Mouse (Mus musculus): ENCODE results near the gene Zranb1. TPM values are rescaled to one million over a fixed set of nuclear protein-coding genes. Genes with fewer than 3 reads are reported as not detected.

Zranb1 gene
- 10 to 100 TPM; 35.8 to 36.4 TPM for total RNA-seq (2021)
- long read RNA-seq, experiment 1, full-length matches to known transcripts, result 14 of 24 reads
- long read RNA-seq, experiment 1, partial matches to known transcripts, result 4 of 24 reads
- long read RNA-seq, experiment 1, other reads (novel, unspliced or antisense), result 6 of 24 reads
- long read RNA-seq, experiment 2, full-length matches to known transcripts, result 4 of 15 reads
- long read RNA-seq, experiment 2, partial matches to known transcripts, result 5 of 15 reads
- long read RNA-seq, experiment 2, other reads (novel, unspliced or antisense), result 6 of 15 reads

DNA sequence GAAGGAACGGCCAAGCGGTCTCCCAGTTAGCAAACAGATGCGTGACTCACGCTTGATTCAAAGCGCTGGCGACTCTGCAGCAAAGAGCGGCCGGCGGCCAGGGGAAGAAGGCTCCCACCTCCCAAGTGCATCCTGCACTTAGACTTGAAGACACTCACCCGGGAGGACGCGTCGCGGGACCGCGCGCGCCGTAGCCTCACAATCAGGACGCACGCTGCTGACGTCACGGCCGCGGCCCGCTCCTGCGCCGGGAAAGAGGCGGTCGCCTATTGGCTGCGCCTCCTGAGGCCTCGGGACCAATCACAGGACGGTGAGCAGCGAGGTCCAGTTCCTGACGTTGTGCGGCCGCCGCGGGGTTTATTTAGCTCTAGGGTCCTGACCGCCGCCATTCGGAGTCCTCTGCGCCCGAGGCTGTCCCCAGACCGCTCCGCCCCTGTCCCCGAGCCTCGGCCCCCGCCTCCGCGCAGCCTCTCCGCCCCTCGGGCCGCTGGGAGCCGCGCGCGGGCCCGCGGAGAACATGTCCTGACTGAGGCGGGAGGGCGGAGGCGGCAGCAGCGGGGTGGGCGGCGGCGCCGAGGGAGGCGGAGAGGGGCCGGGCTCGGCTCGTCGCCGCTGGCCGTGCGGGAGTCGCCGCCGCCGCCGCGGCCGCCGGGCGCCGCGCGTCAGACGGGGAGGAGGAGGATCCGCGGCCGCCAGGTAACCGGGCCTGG is at the start of gene Zranb1:
TSS of gene Zranb1 (plus strand) at position 293 of the 710 bp plus-strand sequence.
- peak; percentile 98 to 99 for DNase-seq

GRCm38 (mm10) chr7:132882343-132882742 is 48.6 kb upstream of the Zranb1 start:
- DNase-seq, result no peak

DNA sequence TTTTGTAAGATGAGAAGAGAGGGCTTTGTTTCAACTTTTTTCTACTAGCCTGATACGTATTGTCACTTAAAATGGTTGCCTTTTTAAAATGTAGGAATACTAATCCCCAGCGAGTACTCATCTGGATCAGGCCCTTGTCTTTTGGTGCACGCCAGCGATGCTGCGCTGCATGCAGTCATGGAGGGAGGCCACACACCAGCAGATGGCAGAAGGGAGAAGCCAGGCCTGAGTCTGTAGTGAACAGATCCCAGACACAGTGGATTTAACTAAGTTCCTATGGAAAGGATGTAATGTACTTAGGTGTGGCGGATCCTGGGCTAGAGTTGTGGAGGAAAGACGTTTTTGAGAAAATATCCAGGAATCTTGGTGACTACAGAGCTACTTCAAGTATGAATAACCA is 46.9 kb upstream of the Zranb1 start:
- no peak for DNase-seq

GRCm38 (mm10) chr7:132887019-132887804 is 43.7 kb upstream of the Zranb1 start:
- no peak for DNase-seq

DNA sequence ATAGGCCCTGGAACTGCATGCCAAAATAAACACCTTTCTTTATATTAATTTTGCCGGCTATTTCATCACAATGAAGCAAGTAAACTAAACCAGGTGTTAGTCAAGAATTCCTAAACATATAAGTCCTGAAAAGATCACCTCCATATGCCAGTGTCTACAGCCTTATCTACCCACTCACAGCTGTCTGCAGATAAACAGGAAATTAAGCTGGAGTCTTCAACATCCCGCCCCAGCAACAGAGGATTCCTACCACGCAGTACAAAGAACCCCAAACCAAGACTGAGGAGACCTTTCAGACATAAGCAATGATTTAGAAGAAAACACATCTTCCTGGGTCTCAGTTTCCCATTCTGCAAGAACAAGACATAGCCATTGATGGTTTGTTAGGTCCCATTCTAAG is 42.9 kb upstream of the Zranb1 start:
- no peak for DNase-seq

- DNase-seq, result no peak
Measured at GRCm38 (mm10) chr7:132888518-132889249, 42.3 kb upstream of the Zranb1 start.

- no peak for DNase-seq
Measured at GRCm38 (mm10) chr7:132889691-132890090, 41.3 kb upstream of the Zranb1 start.

DNA sequence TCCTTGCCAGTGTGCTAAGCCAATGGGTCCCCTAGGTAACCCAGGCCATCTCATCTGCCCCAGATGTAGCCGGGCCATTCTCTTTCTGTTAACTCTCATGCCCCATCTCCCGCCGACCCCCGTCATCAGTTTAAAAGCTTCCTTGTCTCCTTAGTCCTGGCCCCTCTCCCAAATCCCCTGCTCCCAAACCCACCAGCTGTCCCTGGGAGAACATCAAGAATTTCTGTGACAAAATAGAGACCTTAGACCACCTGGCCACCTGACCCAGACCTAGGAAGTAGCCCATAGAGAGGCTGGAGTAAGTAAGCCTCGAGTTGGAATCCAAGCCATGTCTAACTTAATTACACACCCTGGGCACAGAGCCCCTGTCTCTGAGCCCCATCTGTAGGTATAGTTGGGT is 40.7 kb upstream of the Zranb1 start:
- no peak for DNase-seq

- DNase-seq, result peak; percentile 44 to 47
Measured at GRCm38 (mm10) chr7:132891561-132892310, 39.2 kb upstream of the Zranb1 start.

- no peak for DNase-seq
Measured at GRCm38 (mm10) chr7:132892311-132892661, 38.7 kb upstream of the Zranb1 start.

DNA sequence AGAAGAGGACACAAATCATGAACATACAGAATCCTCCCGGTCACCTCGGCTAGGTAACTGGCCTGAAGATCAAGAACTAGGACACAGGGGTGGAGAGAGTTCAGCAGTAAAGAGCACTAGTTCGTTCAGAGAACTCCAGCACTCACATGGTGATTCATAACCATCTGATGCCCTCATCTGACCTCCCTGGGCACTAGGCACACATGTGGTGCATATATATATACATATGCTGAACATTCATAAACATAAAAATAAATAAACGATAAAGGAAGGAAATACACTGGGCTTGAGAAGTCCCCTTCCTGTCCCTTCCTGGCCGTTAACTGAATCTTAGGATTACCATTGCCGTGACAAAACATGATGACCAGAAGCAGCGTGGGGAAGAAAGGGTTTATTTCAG is 38.1 kb upstream of the Zranb1 start:
- DNase-seq, result no peak

GRCm38 (mm10) chr7:132893336-132893735 is 37.6 kb upstream of the Zranb1 start:
- DNase-seq, result no peak

DNA sequence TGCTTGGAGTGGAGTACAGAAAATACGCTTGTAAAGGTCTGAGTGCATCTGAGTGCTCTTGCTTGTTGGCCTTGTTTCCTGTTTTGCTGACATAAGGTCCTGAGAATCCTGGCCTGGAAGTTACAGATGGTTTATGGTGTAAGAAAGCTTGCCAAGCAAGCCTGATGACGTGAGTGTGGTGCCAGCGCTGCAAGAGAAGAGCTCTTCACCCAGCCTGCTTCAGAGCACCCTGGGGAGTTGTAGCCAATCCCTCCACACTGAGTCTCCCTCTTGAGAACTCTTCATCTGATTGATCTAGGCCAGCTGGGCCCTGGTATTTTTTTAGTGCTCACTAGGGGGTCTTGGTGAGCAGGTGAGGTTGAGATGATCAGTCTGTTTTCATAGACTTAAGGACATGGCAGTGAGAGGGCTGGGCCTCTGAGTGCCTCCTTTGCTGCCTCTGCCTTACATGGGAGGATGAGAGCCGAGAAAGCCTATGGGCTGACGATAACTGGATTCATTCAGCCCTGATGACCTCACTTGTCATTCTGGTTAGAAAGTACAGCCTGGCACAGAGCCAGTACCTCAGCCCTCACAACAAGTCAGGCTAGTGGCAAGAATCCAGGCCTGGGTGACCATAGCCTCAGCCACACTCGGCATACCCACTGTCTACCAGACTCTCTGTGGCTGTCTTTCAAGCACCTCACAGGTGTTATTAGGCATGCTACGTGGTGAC is 35.9 kb upstream of the Zranb1 start:
- DNase-seq, result peak; percentile 40 to 46

- peak; percentile 37 to 50 for DNase-seq
Measured at GRCm38 (mm10) chr7:132896206-132896815, 34.6 kb upstream of the Zranb1 start.

DNA sequence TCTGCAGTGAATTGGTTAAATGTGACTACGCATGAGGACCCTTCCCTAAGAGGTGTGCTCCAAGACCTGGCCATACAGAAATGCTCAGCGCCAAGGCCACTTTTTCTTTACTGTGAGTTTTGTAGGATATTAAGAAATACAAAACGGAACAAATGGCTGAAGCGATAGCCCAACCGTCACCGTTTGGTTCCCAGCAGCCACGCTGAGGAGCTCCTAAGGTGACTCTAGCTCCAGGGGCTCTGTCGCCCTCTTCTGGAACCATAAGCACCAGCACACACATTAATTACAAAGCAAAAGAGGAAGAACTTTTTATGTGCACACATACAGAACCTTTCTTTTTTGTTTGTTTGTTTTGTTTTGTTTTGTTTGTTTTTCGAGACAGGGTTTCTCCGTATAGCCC is 33.7 kb upstream of the Zranb1 start:
- no peak for DNase-seq

DNA sequence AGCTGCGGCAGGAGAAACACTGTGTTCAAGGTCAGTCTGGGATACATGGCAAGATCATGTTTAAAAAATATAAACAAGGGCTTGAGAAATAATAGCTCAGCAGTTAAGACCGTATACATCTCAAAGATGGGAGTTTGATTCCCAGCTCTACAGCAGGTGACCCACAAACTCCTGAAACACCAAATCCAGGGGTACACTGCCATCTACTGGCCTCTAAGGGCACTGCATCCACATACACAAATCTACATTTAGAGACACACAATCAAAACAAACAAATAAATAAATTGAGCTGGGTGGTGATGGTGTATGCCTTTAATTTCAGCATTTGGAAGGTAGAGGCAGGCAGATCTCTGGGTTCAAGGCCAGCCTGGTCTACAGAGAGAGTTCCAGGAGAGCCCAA is 32.7 kb upstream of the Zranb1 start:
- DNase-seq, result no peak

DNA sequence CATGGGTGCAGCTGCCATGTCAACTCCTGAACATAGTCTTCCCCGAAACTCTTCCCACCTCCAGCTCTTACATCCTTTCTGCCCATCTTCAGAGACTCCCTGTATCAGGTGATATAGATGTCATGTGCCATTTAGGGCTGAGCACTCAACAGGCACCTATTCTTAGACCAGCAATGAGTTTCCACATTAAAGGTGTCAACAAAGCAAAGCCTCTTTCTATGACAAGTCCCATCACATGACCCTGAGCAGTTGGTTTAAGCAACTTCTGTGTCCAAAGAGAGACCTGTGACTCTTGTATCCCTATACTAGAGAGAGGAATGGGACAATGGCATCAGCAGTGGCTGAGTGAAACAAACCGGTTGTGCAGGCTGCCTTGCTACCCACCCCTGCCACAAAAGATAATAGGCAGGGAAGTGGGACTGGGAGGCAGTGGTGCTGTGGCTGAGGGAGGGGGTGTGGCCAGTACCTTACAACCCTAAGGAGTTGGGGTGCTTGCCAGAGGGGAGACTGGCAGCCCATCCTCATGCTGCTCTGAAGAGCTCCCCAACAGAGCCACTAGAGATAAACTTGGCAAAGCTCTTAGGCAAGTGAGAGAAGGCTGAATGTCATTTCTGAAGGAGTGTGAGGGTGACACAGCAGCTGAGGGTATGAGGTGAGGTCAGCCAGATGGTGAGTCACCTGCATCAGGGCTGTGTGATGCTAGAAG is 30.0 kb upstream of the Zranb1 start:
- DNase-seq, result peak; percentile 38 to 42

- no peak for DNase-seq
Measured at GRCm38 (mm10) chr7:132903796-132904195, 27.1 kb upstream of the Zranb1 start.

DNA sequence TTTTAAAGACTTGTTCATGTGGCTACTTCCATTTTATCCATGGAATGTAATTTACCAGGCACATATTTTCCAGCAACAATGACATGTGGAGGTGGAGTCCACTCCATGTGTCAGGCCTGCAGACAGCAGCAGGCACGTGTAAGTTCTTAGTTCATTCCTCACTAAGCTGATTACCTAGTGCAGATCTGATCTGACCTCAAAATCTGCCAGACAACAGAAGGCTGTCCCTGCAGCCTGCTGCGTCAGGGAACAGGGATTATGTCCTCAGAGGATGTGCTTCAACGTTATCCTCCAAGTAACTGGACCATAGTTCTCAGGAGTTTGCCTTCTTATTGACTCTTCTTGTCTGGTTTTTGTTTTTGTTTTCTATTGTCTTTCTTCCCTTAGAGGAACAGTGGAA is 9.0 kb upstream of the Zranb1 start:
- DNase-seq, result no peak

DNA sequence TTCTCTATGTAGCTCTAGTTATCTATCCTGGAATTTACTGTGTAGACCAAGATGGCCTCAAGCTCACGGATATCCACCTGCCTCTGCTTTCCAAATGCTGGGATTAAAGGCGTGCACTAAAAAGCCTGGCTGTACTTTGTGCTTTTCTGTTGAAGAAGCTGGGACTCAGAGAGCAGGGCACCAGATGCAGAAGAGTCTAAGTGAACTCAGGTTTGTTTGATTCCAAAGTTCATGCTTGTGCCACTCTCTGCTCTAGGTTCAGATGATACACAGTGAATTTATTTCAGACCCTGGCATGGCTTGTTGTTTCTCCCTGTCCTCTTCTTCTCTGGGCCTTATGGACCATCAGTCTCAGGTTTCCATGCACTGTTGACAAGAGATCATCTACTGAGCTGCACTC is 5.7 kb upstream of the Zranb1 start:
- no peak for DNase-seq
